Mouse (Mus musculus) small intestine, adult 2 months (tissue): ENCODE measurements around the gene St6gal1.

Experiments
- CTCF ChIP-seq: fragments of 200-500 bp; IDR thresholded peaks from 2 replicates; pipeline ENCODE4 v1.5.1; 2012; ENCODE audit warnings: low read depth, mild to moderate bottlenecking, control low read depth, inconsistent platforms, low read length, moderate library complexity, mixed read lengths; ENCODE audit not compliant: insufficient replicate concordance, insufficient read length; ENCODE audit errors: extremely low read depth
- POLR2A ChIP-seq: fragments of 200-500 bp; IDR thresholded peaks from 2 replicates; pipeline ENCODE4 v1.6.1; 2012; ENCODE audit warnings: low read depth, mild to moderate bottlenecking, control low read depth, inconsistent platforms, low read length, moderate library complexity

DNA sequence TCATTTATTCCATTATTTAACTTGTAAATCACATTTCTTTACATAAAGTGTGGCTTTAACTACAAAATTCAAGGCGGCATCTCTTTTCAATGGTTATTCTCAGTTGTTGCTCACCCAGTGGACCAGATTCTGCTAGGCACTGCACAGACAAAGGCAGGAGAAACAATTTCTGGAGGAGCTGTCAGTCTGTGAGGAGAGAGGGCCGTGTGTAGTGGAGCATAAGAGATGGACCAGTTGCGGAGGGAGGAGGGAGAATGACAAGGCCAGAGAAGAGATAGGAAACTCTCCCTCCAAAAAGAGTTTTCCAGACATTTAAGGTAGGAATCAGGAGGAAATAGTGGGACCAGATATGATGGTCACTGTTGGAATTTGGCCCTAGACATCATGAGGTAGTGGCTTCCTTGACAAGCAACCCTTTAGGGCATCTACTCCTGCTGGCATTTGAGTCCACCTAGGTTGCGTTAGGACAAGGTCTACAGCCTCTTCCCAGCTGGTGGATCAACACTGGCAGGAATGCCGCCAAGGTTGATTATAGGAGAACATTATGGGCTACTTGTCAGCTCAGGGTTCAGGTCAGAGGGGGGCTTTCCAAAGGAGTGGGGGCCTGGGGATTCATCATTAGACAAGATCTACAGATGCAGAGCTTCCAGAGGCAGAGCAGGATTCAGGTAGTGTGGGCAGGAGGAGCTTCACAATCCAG lies 19.3 kb downstream of the St6gal1 start:
- TF ChIP-seq POLR2A (no peak), CTCF (no peak)
